Mouse (Mus musculus) adrenal gland, adult 8-10 months (tissue): ENCODE measurements around the gene Csrp2. TPM values are rescaled to one million over a fixed set of nuclear protein-coding genes. Genes with fewer than 3 reads are reported as not detected.
A peak's percentile ranks its signal among the peaks of the same experiment; 100 is the strongest.

Experiments
- DNase-seq: peaks from one replicate; pipeline ENCODE4 v3.0.0; 2022
- total RNA-seq, 4 experiments: library from RNA; stranded (reverse); gene quantifications; 2 replicates each; pipeline ENCODE4 v1.2.4; 2022

Gene Csrp2
- total RNA-seq, 4 experiments from 2014 or later: 103 to 164 (median 133) TPM

- no peak for DNase-seq
These were observed 12.4 kb downstream of the Csrp2 start for GRCm38 (mm10) chr10:110931913-110932560.

GRCm38 (mm10) chr10:110933584-110933983, 14.0 kb downstream of the Csrp2 start:
- no peak for DNase-seq

GRCm38 (mm10) chr10:110935081-110935480, 15.5 kb downstream of the Csrp2 start:
- no peak for DNase-seq

- no peak for DNase-seq
These were observed 16.1 kb downstream of the Csrp2 start for GRCm38 (mm10) chr10:110935669-110936068.

- no peak for DNase-seq
These were observed 18.8 kb downstream of the Csrp2 start for GRCm38 (mm10) chr10:110938361-110938760.

- no peak for DNase-seq
These were observed 19.4 kb downstream of the Csrp2 start for GRCm38 (mm10) chr10:110938841-110939549.

- no peak for DNase-seq
These were observed 20.1 kb downstream of the Csrp2 start for GRCm38 (mm10) chr10:110939717-110940116.

GRCm38 (mm10) chr10:110940740-110941398, 21.3 kb downstream of the Csrp2 start:
- no peak for DNase-seq

GRCm38 (mm10) chr10:110941968-110942367, 22.4 kb downstream of the Csrp2 start:
- no peak for DNase-seq

- DNase-seq: no peak
These were observed 23.2 kb downstream of the Csrp2 start for GRCm38 (mm10) chr10:110942806-110943205.

GRCm38 (mm10) chr10:110944175-110944574, 24.6 kb downstream of the Csrp2 start:
- DNase-seq: no peak

GRCm38 (mm10) chr10:110945966-110946365, 26.4 kb downstream of the Csrp2 start:
- no peak for DNase-seq

GRCm38 (mm10) chr10:110947574-110947973, 28.0 kb downstream of the Csrp2 start:
- DNase-seq: no peak

GRCm38 (mm10) chr10:110951112-110951511, 31.5 kb downstream of the Csrp2 start:
- DNase-seq: no peak

- DNase-seq: no peak
These were observed 32.2 kb downstream of the Csrp2 start for GRCm38 (mm10) chr10:110951748-110952147.

- no peak for DNase-seq
These were observed 32.7 kb downstream of the Csrp2 start for GRCm38 (mm10) chr10:110952271-110952670.

GRCm38 (mm10) chr10:110952937-110953451, 33.4 kb downstream of the Csrp2 start:
- DNase-seq: peak; percentile 91

GRCm38 (mm10) chr10:110958879-110959278, 39.3 kb downstream of the Csrp2 start:
- DNase-seq: no peak

GRCm38 (mm10) chr10:110959781-110960180, 40.2 kb downstream of the Csrp2 start:
- DNase-seq: no peak

- no peak for DNase-seq
These were observed 41.3 kb downstream of the Csrp2 start for GRCm38 (mm10) chr10:110960841-110961240.

- DNase-seq: no peak
These were observed 42.6 kb downstream of the Csrp2 start for GRCm38 (mm10) chr10:110962172-110962571.

GRCm38 (mm10) chr10:110971044-110971443, 51.5 kb downstream of the Csrp2 start:
- DNase-seq: no peak

- no peak for DNase-seq
These were observed 51.9 kb downstream of the Csrp2 start for GRCm38 (mm10) chr10:110971483-110971882.
